Mouse (Mus musculus) liver, embryonic 11.5 days (tissue): ENCODE measurements around the gene Primpol. TPM values are rescaled to one million over a fixed set of nuclear protein-coding genes. Genes with fewer than 3 reads are reported as not detected.
A peak's percentile ranks its signal among the peaks of the same experiment; 100 is the strongest.

Source experiments
- ATAC-seq: fragments of 200-750 bp; cut with Nextera tagmentation; replicated peaks from 2 replicates; pipeline ENCODE4 v1.8.0; 2017; ENCODE audit warnings: moderate number of reproducible peaks, mild to moderate bottlenecking, moderate TSS enrichment, moderate library complexity; ENCODE audit not compliant: low FRiP score
- DNase-seq: peaks from one replicate; pipeline ENCODE4 v3.0.0-alpha.2; 2017; ENCODE audit warnings: low spot score
- H3K27ac ChIP-seq: fragments of 300-500 bp; sonication (generic); 2 replicates; pipeline ENCODE4 v1.5.1; 2014; ENCODE audit warnings: mild to moderate bottlenecking, low read depth, low read length, control low read depth
- H3K27me3 ChIP-seq: fragments of 300-500 bp; sonication (generic); replicated peaks from 2 replicates; pipeline ENCODE4 v1.6.1; 2014; ENCODE audit warnings: low read length, mixed read lengths; ENCODE audit not compliant: control insufficient read depth, insufficient read depth
- H3K36me3 ChIP-seq: fragments of 300-500 bp; sonication (generic); 2 replicates; pipeline ENCODE4 v1.6.1; 2014; ENCODE audit warnings: mild to moderate bottlenecking, low read length, moderate library complexity, mixed read lengths; ENCODE audit not compliant: control insufficient read depth, insufficient read depth
- H3K4me1 ChIP-seq: fragments of 300-500 bp; sonication (generic); replicated peaks from 2 replicates; pipeline ENCODE4 v1.6.1; 2014; ENCODE audit warnings: low read length, mixed read lengths; ENCODE audit not compliant: control insufficient read depth, insufficient read depth
- H3K4me2 ChIP-seq: fragments of 300-500 bp; sonication (generic); 2 replicates; pipeline ENCODE4 v1.6.1; 2014; ENCODE audit warnings: mild to moderate bottlenecking, control low read depth, moderate library complexity
- H3K4me3 ChIP-seq: fragments of 300-500 bp; sonication (generic); 2 replicates; pipeline ENCODE4 v1.5.1; 2014; ENCODE audit warnings: low read depth, low read length, control low read depth
- H3K9ac ChIP-seq: fragments of 300-500 bp; sonication (generic); 2 replicates; pipeline ENCODE4 v1.6.1; 2014; ENCODE audit warnings: low read depth, low read length, control low read depth
- H3K9me3 ChIP-seq: fragments of 300-500 bp; sonication (generic); 2 replicates; pipeline ENCODE4 v1.6.1; 2016; ENCODE audit warnings: low read length, inconsistent platforms, mixed read lengths; ENCODE audit not compliant: control insufficient read depth
- WGBS: fragments of 180-500 bp; shearing (Covaris S2); extraction: QIAGEN DNeasy Blood & Tissue Kit; methylation state at CpG from one replicate; pipeline ENCODE4 v1.1.7; 2014; 5-methylcytosine and 5-hydroxymethylcytosine counted together
- polyA plus RNA-seq: library from polyadenylated mRNA; unstranded; fragments of >200 nt; fragmentation: Nextera tagmentation; extraction: Ambion mirVana; gene quantifications from 2 replicates; pipeline ENCODE4 v1.2.1, GENCODE M21; 2014

The Primpol gene
- polyA plus RNA-seq, 1 experiment from 2014 or later, result 16.4 TPM

GRCm38 (mm10) chr8:46566914-46567529 is 50.0 kb downstream of the Primpol start:
- no peak for ATAC-seq
- no peak for DNase-seq
- H3K9me3 ChIP-seq, result no peaks in the 10 kb centered on the region
- no peaks in the 10 kb centered on the region for H3K27me3 ChIP-seq
- H3K9ac ChIP-seq, result no peak overlapping the region
- H3K4me3 ChIP-seq, result no peak overlapping the region
- no peak overlapping the region for H3K4me2 ChIP-seq
- H3K4me1 ChIP-seq, result no peaks in the 10 kb centered on the region
- peaks cover 15% of the 10 kb centered on the region for H3K36me3 ChIP-seq
- WGBS, result 87% methylated on average over 7 of the region's 7 CpGs
- no peak overlapping the region for H3K27ac ChIP-seq

- Histone ChIP-seq H3K4me2 (no peak overlapping the region), H3K27me3 (no peaks in the 10 kb centered on the region), H3K36me3 (peaks cover 14% of the 10 kb centered on the region), H3K9me3 (no peaks in the 10 kb centered on the region), H3K4me3 (no peak overlapping the region), H3K9ac (no peak overlapping the region), H3K27ac (no peak overlapping the region), H3K4me1 (no peaks in the 10 kb centered on the region; the same call in 1 of the 2 replicates)
- ATAC-seq (no peak), DNase-seq (no peak)
- 90% methylated on average over 16 of the region's 16 CpGs for WGBS
Measured at GRCm38 (mm10) chr8:46562333-46562732, 54.7 kb downstream of the Primpol start.

GRCm38 (mm10) chr8:46559428-46559827 is 57.6 kb downstream of the Primpol start:
- ATAC-seq, result no peak
- H3K36me3 ChIP-seq, result peaks cover 20% of the 10 kb centered on the region

GRCm38 (mm10) chr8:46552441-46552765 is 64.6 kb downstream of the Primpol start:
- WGBS, result 3% methylated on average over 10 of the region's 10 CpGs
- H3K4me1 ChIP-seq, result peaks cover 13% of the 10 kb centered on the region; the same call in 1 of the 2 replicates
- DNase-seq (no peak), ATAC-seq (no peak)
- H3K4me3 ChIP-seq, result peak overlapping the region; percentile 84
- H3K36me3 ChIP-seq, result 0 out of 2 replicates have a peak, but pooled peaks cover 6% of the 10 kb centered on the region
- peak overlapping the region; percentile 61 for H3K27ac ChIP-seq
- peak overlapping the region; percentile 77 for H3K9ac ChIP-seq
- H3K27me3 ChIP-seq, result no peaks in the 10 kb centered on the region
- H3K4me2 ChIP-seq, result peak overlapping the region; percentile 90
- no peaks in the 10 kb centered on the region for H3K9me3 ChIP-seq

More at GRCm38 (mm10) chr8:46559428-46559827, 57.6 kb downstream of the Primpol start:
- H3K4me1 ChIP-seq, result no peaks in the 10 kb centered on the region; the same call in 1 of the 2 replicates
- no peak overlapping the region for H3K9ac ChIP-seq
- no peak overlapping the region for H3K4me3 ChIP-seq
- no peak for DNase-seq
- no peaks in the 10 kb centered on the region for H3K27me3 ChIP-seq
- H3K9me3 ChIP-seq, result no peaks in the 10 kb centered on the region
- WGBS, result 58% methylated on average over 6 of the region's 6 CpGs
- no peak overlapping the region for H3K4me2 ChIP-seq
- H3K27ac ChIP-seq, result no peak overlapping the region

- WGBS, result under 1% methylated on average over 50 of the region's 50 CpGs
- no peaks in the 10 kb centered on the region for H3K27me3 ChIP-seq
- ATAC-seq, result peak; percentile 93
- peak; percentile 98 for DNase-seq
- peak within 1 kb of the TSS; percentile 90 for H3K4me2 ChIP-seq
- H3K9ac ChIP-seq, result peak within 1 kb of the TSS; percentile 77
- no peaks in the 10 kb centered on the region for H3K9me3 ChIP-seq
- H3K4me1 ChIP-seq, result peaks cover 13% of the 10 kb centered on the region
- peak within 1 kb of the TSS; percentile 84 for H3K4me3 ChIP-seq
- 0 out of 2 replicates have a peak, but pooled peaks cover 6% of the 10 kb centered on the region for H3K36me3 ChIP-seq
- peak within 1 kb of the TSS; percentile 86 for H3K27ac ChIP-seq
Measured at GRCm38 (mm10) chr8:46551615-46552440, 65.2 kb downstream of the Primpol start, which contains the start of gene Cenpu. Gene Cenpu (plus strand): TSS chr8:46552028.

GRCm38 (mm10) chr8:46551029-46551428 is 66.0 kb downstream of the Primpol start:
- no peak for DNase-seq
- H3K9ac ChIP-seq, result no peak overlapping the region
- H3K4me1 ChIP-seq, result peaks cover 18% of the 10 kb centered on the region
- H3K9me3 ChIP-seq, result no peaks in the 10 kb centered on the region
- peak overlapping the region; percentile 72 for H3K4me2 ChIP-seq
- ATAC-seq, result peak; percentile 28; the same call in 1 of the 2 replicates
- peak overlapping the region; percentile 22; the same call in 1 of the 2 replicates for H3K27ac ChIP-seq
- H3K4me3 ChIP-seq, result peak overlapping the region; percentile 84
- 30% methylated on average over 4 of the region's 4 CpGs for WGBS
- H3K36me3 ChIP-seq, result 0 out of 2 replicates have a peak, but pooled peaks cover 3% of the 10 kb centered on the region
- H3K27me3 ChIP-seq, result no peaks in the 10 kb centered on the region

GRCm38 (mm10) chr8:46550058-46550457 is 67.0 kb downstream of the Primpol start:
- 87% methylated on average over 8 of the region's 8 CpGs for WGBS

GRCm38 (mm10) chr8:46547245-46547644 is 69.8 kb downstream of the Primpol start:
- H3K36me3 ChIP-seq, result no peaks in the 10 kb centered on the region
- H3K4me3 ChIP-seq, result no peak overlapping the region
- DNase-seq (no peak), ATAC-seq (peak; percentile 27)
- WGBS, result 30% methylated on average over 4 of the region's 4 CpGs
- H3K4me2 ChIP-seq, result peak overlapping the region; percentile 52
- H3K27ac ChIP-seq, result peak overlapping the region; percentile 81
- peak overlapping the region; percentile 56 for H3K9ac ChIP-seq
- H3K9me3 ChIP-seq, result no peaks in the 10 kb centered on the region
- H3K4me1 ChIP-seq, result peaks cover 8% of the 10 kb centered on the region
- H3K27me3 ChIP-seq, result no peaks in the 10 kb centered on the region

More at GRCm38 (mm10) chr8:46550058-46550457, 67.0 kb downstream of the Primpol start:
- no peak overlapping the region for H3K9ac ChIP-seq
- peaks cover 18% of the 10 kb centered on the region for H3K4me1 ChIP-seq
- H3K27ac ChIP-seq, result no peak overlapping the region
- no peaks in the 10 kb centered on the region for H3K27me3 ChIP-seq
- H3K4me2 ChIP-seq, result no peak overlapping the region
- no peak for ATAC-seq
- DNase-seq, result no peak
- no peaks in the 10 kb centered on the region for H3K9me3 ChIP-seq
- 0 out of 2 replicates have a peak, but pooled peaks cover 2% of the 10 kb centered on the region for H3K36me3 ChIP-seq
- H3K4me3 ChIP-seq, result no peak overlapping the region
